Mouse (Mus musculus) spleen, adult 2 months (tissue): ENCODE measurements around the gene Rmnd5b.

Source experiments
- CTCF ChIP-seq: fragments of 200-500 bp; IDR thresholded peaks from 2 replicates; pipeline ENCODE4 v1.5.1; 2011; ENCODE audit warnings: mild to moderate bottlenecking, inconsistent platforms; ENCODE audit not compliant: insufficient read depth, insufficient read length, insufficient replicate concordance; ENCODE audit errors: extremely low read depth
- POLR2A ChIP-seq: fragments of 200-500 bp; IDR thresholded peaks from 2 replicates; pipeline ENCODE4 v1.6.1; 2011; ENCODE audit warnings: low read depth, low read length, inconsistent platforms

DNA sequence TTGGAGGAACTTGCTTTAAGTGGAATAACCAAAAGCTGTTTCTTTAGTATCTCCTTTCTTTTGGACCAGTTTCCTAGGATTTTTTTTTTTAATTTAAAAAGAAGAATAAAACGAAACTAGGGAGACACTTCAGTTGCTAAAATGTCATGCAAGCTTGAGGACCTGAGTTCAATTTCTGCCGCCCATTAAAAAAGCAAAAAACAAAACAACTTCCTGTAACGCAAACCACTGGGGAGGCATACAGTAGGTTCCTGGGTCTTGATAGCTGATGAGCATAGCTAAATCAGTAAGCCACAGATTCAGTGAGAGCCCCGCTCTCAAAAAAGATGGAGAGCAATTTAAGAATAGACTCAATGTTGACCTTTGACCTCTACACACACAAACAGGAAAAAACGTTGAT, 2.8 kb upstream of the Rmnd5b start:
- no peak for TF ChIP-seq CTCF
- TF ChIP-seq POLR2A, result no peak
